Mouse (Mus musculus) ovary, postnatal 14 days (tissue): ENCODE results near the gene Spint1.

Experiments
- DNase-seq: peaks from one replicate; pipeline ENCODE4 v3.0.0; 2022; ENCODE audit warnings: low spot score

Gene Spint1

DNA sequence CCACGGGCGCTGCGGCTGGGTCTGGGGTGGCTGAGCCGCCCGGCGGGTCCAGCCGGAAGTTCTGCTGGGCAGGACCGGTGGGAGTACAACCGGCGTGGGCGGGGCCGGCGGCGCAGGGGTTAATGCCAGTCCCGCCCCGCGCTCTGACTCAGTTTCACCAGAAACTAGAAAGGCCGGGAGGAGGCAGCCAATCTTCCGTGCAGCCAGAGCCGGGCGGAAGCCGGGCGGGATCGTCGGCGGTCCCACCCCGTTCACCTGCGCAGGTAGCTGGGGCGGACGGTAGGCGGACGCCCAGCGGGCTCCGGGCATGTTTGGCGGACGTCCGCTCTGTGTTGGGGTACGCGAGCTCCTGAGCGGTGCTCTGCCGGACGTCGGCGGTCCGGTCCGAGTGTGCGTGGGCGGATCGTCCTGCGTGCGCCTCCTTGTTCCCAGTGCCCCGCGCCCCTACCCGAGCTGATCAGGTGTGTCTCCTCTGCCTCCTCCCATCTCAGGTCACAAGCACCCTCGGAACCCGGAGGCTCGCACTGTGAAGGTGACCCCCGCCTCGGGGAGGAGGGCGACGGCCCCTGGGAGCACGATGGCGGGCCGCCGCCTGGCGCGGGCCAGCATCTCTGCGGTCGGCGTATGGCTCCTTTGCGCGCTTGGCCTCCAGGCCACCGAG is at the start of gene Spint1:
Gene Spint1 (plus strand): TSS at position 153 of the 661 bp plus-strand sequence.
- DNase-seq = peak; percentile 15

DNA sequence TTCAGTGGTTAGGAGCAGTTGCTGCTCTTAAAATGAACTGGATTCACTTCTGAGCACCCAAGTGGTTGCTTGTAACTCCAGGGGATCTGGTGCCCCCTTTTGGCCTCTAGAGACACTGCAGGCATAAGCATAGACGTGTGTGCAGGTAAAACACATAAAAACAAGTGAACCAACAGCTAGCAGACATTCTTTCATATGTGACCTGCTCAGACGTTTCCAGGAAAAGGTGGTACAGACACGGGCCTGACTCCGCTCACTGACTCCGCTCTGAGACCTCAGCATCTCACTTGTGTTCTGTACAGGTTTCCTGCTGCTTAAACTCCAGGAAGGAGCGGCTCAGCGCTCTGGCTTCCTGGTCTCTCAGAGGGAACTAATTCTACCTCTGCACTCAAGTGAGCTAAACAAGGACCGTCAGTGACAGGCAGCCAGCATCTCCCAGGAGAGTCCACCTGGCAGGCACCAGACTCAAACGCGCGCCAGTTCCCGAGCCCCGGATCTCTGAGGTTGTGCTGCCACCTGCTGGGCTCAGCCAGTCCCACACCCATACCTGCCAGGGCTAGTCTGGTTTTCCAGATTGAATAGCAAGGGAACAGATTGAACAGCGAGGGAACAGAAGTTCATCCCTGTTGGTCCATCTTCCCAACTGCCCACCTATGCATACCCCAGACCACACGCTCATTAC is 48.0 kb upstream of the Spint1 start:
- DNase-seq = peak; percentile 81

DNA sequence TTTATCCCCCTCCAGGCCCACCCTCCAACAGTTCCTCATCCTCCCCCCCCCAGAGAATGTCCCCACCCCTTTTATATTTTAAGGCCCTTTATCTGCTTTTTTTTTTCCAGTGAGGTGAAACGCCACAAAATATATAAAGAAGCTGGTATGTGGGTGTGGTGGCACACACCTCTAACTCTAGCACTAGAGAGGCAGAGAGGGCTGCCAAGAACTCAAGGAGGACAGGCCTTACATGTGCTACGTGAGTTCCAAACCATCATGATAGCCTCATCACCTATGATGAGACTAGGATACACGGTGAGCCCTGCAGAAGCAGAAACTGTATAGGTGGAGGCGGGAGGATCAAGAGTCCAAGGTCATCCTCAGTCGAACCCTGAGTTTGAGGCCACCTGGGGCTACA is 46.2 kb upstream of the Spint1 start:
- no peak for DNase-seq

DNA sequence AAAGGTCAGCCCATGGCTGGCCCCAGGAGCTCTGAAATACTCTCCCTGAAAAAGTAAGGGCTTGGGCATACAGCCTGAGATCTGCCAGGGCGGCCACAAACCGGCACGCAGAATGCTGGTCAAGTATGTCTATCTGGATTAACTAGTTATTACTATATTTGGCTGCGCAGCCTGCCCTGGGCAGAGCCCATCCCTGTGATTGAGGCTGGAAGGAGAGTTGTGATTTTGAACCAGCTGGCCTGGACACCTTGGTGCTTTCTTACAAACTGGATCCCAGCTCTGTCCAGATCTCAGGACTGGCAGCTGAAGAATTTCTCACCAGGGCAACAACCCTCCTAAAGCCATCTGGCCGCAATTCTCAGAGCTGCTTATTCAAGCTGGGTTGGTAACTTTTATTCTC is 43.0 kb upstream of the Spint1 start:
- DNase-seq = no peak

DNA sequence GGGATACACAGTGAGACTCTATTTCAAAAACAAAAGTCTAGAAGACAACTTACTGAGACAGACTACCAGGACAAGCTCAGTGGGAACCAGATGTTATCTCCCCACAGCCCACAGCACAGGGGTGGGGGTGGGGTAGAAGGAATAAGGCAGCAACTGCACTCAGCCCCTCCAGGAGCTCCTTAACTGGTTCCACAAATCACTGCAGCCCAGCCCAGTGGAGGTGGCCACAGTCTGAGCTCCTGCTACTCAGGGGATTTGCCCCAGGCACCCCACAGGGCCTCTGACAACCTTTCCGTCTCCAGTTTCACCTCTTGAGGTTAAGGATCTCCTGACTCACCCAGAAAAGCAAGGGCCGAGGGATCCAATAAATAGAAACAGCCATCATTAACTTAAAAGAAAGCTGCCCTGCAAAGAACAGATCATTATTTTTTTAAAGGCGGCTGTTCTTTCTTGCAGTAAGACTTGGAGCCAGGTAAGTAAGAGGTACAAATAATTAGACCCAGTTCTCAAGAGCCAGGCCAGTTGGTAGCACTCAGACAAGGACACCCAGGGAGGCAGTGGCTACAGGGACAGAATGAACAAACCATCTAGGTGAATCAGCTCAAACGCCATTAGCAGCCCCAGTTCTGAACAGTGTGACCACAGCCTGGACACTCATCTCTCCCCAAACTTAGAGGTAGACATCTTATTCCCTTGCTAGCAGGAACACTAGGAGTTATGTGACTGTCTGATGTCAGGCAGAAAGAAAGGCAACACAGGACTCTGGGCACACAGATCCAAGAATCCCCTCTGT is 40.6 kb upstream of the Spint1 start:
- no peak for DNase-seq

DNA sequence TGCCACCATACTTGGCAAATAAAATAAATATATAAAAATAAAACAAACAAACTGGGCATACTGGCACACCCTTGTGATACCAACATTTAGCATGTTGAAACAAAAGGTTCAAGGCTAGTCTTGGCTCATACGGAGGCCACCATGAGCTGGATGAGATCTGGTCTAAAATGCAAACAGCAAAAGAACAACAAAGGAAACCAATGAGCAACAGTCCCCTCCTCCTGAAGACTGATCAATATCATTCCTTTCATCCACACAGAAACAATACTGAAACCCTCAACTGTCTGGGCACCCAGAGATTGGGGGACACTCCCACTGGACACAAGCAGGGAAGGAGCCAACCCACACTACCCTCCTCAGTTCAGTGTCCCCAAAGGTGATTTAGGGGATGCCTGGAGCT is 39.7 kb upstream of the Spint1 start:
- DNase-seq = no peak

DNA sequence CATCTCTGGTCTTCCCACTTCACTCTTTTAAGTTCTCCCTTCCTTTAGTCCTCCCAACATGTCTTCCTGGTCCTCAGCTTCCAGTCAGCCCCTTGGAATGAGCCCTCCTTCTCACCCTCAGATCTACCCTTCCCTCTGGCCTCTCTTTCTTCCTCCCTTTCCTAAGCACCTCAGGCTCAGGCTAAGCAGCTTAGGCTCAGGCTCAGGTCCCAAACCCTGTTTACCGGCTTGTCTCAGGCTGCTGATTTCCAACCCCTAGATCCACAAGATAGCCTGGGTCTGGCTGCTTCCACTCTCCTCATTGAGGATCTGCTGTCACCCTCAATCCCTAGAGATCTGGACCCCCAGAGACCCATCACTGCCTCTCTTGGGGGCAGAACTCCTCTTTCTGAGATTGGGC is 39.1 kb upstream of the Spint1 start:
- no peak for DNase-seq

DNA sequence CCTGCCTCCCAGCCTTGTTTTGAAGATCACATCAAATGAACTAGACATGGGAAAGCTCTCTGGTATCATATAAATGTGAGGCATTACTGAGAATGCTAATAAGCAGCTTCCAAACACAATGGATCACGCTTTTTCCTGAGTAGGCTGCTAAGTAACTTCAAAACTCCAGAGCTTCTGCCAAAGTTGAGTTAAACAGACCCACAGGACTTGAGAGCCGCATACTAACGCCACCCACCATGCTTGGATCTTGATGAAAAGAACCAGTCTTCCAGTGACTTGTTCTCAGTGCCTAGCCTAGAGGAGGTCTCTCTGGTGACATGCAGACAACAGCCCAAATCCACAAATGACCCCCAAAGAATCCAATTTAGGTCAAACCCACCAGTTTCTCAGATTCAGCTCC is 38.2 kb upstream of the Spint1 start:
- no peak for DNase-seq

DNA sequence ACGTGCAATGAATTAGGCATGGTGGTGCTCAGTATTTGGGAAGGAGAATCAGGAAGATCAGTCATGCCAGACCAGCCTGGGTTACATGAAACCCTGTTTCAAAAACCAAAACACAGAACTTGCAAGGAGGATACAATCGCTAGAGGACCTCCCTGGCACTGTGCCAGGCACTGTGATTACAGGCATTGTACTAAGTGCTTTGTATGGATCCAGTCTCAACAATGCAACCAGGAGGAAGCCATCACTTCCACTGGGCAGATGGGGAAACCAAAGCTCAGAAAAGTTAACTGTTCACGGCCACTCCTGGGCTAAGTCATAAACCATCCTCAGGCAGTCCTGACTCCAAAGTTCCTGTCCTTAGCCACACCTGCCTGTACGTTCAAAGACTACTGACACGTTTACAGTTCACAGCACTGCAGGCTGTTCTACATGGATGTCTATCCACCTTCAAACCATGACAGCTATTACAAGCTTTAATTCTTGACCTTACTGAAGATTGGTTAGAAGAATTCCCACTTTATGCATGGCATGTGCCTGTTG is 34.2 kb upstream of the Spint1 start:
- no peak for DNase-seq

DNA sequence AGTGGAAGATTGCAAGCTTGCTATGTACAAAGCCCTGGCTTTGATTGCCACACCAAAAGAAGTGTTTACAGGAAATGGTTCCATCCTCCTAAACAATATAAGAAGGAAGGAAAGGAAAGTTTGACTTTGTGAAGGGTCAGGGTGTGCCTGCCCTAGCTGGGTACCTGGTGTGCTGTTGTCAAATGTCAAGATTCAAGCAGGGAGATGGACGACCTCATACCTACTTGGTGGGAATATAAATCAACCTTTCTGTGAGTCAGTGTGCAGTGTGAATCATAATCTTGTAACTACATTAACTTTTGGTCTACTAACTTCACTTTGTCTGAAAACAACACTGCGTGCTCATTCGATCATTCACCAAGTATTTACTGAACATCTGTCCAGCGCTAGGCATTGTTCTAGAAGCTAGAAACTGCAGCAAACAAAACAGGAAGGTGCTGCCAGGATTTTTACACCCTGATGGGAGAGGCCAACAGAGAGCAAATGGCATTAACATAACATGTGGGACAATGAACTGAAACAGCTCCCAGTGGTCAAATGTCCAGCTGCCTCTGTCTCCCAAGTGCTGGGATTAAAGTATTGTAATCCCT is 33.2 kb upstream of the Spint1 start:
- DNase-seq = no peak

DNA sequence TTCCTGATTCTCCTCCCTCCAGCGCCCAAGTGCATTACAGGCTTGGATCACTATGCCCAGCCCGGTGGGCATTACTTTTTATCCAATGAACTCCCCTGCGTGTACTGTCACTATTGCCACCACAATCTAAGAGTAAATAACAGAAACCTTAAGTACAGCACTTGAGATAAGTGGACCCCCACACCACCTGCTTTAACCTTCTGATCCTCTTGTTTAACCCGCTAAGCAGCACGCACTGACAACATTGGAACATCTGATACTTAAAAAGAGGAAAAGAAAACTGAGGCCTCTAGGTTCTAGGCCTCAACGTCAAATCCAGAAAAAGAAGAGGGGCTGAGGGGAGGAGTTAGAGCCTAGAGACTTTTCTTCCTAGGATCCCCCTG is 29.2 kb upstream of the Spint1 start:
- no peak for DNase-seq

DNA sequence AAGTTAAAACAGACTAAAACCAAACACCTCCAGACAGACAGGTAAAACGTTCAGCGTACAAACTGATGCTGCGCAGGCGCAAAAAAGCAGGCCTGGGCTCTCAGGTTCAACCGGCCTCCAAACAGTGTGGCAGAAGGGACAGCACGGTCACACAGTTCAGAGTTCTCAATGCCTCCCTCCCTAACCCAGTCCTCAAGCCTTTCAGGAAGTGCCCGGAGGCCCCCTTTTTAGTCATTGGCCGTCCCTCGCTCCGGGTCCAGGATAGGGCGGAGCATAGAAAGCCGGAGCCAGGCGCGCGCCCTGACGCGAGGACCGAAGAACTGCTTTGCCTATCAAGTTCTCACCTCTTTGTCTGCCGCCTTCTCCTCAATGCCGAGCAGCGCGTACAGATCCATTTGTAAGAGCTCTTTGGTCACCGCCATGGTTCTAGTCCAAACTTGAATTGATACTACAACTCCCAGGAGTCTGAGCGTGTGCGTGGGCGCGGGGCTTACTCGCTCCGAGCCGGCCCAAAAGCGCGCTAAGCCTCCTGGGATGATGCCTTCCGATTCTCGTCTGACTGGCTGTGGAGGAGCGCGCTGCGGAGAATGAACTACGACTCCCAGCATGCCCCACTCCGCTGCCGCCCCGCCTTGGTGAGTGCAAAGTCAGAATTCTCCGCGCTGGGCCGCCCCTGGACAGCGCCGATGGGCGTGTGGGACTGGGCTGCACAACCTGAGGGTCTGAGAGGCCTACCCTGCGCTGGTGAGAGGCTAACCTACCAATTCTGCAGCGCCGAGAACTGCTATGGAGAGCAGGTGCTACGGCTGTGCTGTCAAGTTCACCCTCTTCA is 28.6 kb upstream of the Spint1 start, which contains the start of the genes Zfyve19 and Dnajc17:
Gene Zfyve19 (plus strand): TSS at position 274 of the 832 bp plus-strand sequence.
Gene Dnajc17 (minus strand): TSS at position 452 of the 832 bp plus-strand sequence.
- peak; percentile 89 for DNase-seq

DNA sequence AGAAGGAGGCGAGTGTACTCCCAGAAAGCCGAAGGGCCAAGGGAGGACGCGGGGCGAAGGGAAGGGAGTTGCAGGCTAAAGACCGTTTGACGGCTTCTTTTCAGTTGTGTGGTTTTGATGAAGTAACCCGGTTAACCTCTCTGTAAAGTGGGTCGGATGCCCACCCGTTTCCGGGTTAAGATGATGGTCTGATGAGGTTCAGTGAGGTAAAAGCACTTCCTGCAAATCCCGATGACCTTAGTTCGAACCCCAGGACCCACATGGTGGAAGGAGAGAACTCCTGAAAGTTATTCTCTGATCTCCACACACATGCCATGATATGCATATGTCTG is 28.0 kb upstream of the Spint1 start:
- DNase-seq = no peak

DNA sequence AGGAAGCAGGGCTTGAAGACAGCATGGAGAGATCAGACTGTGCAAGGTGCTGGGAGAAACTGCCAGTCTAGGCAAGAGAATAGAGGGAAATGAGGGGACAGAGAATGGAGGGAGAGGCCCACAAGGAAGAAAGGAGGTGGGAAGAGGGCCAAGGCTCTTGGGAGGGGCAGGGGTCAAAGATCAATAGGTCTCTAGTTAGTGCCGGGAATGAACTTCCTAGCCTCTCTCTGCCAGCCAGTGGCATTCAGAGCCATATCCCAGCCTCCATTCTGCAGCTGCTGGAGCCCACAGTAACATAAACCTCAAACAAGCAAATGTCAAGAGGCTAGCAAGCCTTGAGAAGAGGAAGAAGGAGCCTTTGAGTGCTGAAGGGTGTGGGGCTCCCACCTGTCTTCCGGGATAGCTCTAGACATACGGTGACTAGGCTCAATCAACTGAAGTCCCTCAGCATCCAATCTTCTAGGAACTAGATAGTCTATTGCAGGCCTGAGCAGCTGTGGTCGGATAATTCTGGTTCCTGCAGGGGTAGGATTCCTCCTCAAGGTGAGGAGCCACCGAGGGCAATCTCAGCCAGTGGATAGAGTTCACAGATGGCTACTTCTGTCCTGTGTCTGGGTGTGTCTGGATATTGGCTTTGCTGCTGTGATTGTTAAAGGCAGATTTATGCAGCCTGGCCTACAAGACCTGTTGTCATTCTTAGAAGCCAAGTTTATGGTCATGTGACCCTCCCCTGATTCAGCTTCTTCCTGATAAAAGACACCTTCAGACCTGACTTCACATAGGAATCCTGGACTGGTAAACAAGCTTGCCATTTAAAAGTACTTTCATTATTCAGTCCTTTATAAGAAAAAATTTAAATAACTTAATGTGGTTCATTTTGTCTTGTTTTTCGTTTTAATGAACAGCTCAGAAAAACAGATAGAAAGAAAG is 7.1 kb upstream of the Spint1 start, which contains the start of gene Ppp1r14d:
Gene Ppp1r14d (minus strand): TSS at position 132 of the 930 bp plus-strand sequence.
- no peak for DNase-seq

DNA sequence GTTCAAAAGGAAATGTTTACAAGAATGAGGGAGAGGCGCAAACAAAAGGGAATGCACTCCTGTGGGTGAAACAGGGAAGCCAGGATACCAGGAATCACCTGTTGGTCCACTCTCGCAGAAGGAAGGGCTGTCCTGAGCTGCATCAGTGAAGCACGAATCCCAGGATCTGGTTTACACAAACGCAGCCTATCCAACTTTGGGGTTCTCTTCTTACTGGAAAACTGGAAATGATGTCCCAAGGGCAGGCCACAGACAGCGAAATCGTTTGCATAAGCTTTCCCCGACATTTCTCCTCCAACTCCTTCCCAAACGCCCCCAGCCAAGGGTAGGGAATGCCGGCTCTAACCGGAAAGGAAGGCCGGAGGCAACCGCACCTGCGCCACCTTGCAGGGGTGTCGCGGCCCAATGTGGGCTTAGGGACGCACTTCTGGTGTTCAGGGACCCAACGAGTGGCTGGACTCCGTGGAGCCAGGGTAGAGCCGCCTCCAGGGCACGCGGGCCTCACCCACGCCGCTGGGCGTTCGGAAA is 416 bp upstream of the Spint1 start:
- DNase-seq = no peak

DNA sequence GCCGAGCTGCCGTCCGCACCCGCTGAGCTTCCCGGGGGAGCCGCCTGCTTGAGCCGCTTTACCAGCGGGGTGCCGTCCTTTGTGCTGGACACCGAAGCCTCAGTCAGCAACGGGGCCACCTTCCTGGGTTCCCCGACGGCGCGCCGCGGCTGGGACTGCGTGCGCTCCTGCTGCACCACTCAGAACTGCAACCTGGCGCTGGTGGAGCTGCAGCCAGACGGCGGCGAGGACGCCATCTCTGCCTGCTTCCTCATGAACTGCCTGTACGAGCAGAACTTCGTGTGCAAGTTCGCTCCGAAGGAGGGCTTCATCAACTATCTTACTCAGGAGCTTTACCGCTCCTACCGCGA is 684 bp downstream of the Spint1 start:
- DNase-seq = no peak

DNA sequence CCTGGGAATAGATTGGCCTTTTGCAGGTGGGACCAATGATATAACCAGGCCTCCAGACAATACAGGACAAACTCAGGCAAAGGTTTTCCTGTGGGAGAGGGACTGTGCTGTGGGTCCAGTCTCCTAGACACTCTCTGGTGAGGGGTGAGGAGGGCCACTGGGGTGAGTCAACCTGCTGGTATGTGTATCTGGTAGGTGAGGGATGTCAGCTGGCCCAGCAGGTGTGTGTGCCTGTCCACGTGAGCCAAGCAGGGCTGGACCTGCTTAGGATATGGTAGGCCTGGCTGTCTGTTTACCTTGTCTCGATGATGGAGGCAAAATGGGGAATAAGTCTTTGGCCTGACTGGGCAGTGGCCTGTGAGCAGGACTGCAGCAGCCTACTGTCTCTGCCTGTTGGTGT is 1.5 kb downstream of the Spint1 start:
- no peak for DNase-seq

DNA sequence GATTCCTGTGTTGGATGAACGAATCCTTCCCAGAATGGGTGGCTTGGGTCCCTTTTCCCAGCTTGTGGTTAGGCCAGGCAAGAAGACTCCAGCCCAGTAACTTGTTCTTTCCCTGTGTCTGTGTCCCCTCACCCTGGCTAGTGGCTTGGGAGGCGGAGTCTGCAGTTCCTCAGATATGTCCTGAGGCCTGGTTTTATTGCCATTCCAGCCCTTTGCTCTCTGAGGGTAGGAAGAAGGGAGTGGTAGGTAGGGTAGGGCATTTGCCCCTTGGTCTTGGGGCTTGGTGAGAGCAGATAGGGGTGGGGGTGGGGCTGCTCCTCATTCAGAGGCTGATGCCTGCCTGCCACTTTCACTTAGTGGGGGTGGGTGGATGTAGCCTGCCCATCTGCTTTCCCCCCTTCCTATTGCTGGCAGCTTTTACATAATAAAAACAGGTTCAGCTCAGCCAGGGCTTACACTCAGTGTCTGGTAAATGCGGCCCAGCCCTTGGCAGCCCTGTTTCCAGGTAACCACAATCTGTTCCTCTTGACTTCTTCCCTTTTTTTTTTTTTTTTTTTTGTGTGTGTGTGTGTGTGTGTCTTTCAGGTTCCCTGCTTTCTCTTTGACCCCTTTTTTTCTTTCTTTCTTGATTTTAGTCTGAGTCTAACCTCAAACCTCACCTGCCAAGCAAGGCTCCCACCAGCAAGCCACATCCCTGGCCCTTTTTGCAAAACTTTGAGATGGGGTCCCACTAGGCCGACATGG is 3.1 kb downstream of the Spint1 start:
- no peak for DNase-seq

DNA sequence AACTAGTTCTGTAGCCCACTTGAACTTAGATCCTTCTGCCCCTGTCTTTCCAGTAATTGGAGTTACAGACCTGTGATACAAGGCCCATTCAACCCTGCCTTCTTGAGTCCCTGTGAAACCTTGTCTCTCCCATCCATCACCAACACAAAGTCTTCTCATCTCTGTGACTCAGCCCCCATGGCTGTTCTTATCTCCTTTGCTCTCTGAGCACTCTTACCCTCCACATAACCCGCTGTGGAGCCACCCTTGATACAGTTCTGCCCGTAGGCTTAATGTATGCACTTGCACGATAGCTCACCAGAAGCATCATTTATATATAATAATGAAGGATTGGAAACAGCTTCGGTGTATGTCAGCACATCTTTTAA is 3.6 kb downstream of the Spint1 start:
- DNase-seq = no peak

DNA sequence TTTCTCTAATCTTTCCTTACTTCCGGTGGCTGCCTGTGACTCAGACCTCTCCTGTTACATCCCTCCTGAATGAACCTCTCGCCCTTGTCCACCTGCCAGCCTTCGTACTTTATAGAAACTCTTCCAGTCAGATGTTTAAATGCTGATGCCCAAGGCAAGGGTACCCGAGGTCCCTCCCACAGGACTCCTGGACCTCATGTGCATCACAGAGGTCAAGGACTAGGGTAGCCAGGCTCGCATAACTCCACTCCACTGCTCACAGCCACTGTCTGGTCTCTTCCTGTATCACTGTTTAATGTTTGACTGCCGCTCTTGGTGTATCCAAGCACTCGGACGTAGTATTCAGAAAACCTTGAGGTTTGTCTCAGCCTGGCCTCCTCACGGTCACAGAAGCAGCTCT is 5.4 kb downstream of the Spint1 start:
- no peak for DNase-seq
